Mouse (Mus musculus) heart, embryonic 10.5 days (tissue): Measurements from ENCODE around the gene Naaladl1. TPM values are rescaled to one million over a fixed set of nuclear protein-coding genes. Genes with fewer than 3 reads are reported as not detected.

ENCODE experiments used
- DNase-seq: peaks from one replicate; pipeline ENCODE4 v3.0.0-alpha.2; 2017; ENCODE audit warnings: low spot score
- H3K27ac ChIP-seq: fragments of 300-500 bp; sonication (generic); 2 replicates; pipeline ENCODE4 v1.5.1; 2016; ENCODE audit warnings: mild to moderate bottlenecking
- H3K27me3 ChIP-seq: fragments of 300-500 bp; sonication (generic); 2 replicates; pipeline ENCODE4 v1.6.1; 2016; ENCODE audit warnings: mild to moderate bottlenecking; ENCODE audit not compliant: poor library complexity, insufficient read depth, severe bottlenecking
- H3K36me3 ChIP-seq: fragments of 300-500 bp; sonication (generic); 2 replicates; pipeline ENCODE4 v1.6.1; 2016; ENCODE audit warnings: mild to moderate bottlenecking, moderate library complexity
- H3K4me1 ChIP-seq: fragments of 300-500 bp; sonication (generic); 2 replicates; pipeline ENCODE4 v1.6.1; 2016; ENCODE audit warnings: mild to moderate bottlenecking
- H3K4me3 ChIP-seq: fragments of 300-500 bp; sonication (generic); 2 replicates; pipeline ENCODE4 v1.5.1; 2016; ENCODE audit warnings: mild to moderate bottlenecking, moderate library complexity
- H3K9me3 ChIP-seq: fragments of 300-500 bp; sonication (generic); 2 replicates; pipeline ENCODE4 v1.6.1; 2016; ENCODE audit warnings: mild to moderate bottlenecking, moderate library complexity
- WGBS: fragments of 180-500 bp; shearing (Covaris S2); methylation state at CpG from one replicate; pipeline ENCODE4 v1.1.7; 2016; 5-methylcytosine and 5-hydroxymethylcytosine counted together
- polyA plus RNA-seq: library from polyadenylated mRNA; unstranded; fragments of >200 nt; fragmentation: Nextera tagmentation; extraction: Ambion mirVana; gene quantifications from 2 replicates; pipeline ENCODE4 v1.2.1, GENCODE M21; 2016

Naaladl1 gene
- polyA plus RNA-seq, 1 experiment from 2014 or later = 0.59 TPM

DNA sequence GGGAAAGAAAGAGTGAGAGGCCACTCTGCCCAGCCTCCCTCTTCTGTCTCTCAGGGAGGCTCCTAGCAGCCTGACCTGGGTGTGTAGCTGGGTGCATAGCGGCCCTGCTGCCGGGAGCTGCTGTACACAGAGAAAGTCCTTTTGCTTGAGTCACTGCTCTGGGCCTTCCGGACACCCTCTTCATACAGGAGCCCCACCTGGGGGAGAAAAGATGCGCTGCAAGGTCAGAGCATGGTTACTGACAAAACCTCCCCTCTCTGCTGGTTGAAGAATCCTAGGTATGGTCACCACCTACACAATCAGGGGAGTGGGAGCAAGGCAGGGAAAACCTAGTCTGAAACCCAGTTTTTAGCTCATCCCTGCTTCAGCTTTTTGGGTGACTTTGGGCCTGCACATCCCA is 36.6 kb upstream of the Naaladl1 start:
- H3K36me3 ChIP-seq = peaks cover 49% of the 10 kb centered on the region
- 79% methylated on average over 4 of the region's 4 CpGs for WGBS
- H3K4me1 ChIP-seq = peaks cover 24% of the 10 kb centered on the region
- no peak overlapping the region; the same call in 1 of the 2 replicates for H3K27ac ChIP-seq
- DNase-seq = no peak
- no peaks in the 10 kb centered on the region for H3K27me3 ChIP-seq
- H3K4me3 ChIP-seq = 0 out of 2 replicates have a peak overlapping the region, but pooled peaks have one; percentile 18
- H3K9me3 ChIP-seq = no peaks in the 10 kb centered on the region

DNA sequence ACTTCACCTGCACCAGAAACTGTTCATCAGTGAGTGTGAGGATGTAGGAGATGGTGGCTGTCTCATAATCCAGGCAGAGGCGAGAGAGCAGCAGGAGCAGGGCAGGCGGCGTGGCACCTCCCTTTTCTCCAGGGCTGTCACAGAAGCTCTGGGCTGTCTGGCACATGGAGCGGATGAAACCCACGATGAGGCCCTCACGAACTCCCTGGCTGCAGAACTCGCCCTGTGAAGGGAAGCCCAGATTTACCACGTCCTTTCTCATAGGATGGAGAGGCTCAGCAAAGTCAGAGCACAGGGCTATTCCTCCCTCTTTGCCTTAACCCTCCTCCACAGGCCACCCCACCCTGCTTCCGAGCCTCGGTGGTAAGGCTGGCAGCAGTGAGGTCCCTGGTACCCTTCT is 35.7 kb upstream of the Naaladl1 start:
- no peak for DNase-seq
- Histone ChIP-seq H3K27ac (no peak overlapping the region), H3K9me3 (no peaks in the 10 kb centered on the region), H3K4me3 (no peak overlapping the region; the same call in 1 of the 2 replicates), H3K4me1 (peaks cover 24% of the 10 kb centered on the region), H3K27me3 (no peaks in the 10 kb centered on the region), H3K36me3 (peaks cover 57% of the 10 kb centered on the region)
- WGBS = 88% methylated on average over 10 of the region's 10 CpGs

DNA sequence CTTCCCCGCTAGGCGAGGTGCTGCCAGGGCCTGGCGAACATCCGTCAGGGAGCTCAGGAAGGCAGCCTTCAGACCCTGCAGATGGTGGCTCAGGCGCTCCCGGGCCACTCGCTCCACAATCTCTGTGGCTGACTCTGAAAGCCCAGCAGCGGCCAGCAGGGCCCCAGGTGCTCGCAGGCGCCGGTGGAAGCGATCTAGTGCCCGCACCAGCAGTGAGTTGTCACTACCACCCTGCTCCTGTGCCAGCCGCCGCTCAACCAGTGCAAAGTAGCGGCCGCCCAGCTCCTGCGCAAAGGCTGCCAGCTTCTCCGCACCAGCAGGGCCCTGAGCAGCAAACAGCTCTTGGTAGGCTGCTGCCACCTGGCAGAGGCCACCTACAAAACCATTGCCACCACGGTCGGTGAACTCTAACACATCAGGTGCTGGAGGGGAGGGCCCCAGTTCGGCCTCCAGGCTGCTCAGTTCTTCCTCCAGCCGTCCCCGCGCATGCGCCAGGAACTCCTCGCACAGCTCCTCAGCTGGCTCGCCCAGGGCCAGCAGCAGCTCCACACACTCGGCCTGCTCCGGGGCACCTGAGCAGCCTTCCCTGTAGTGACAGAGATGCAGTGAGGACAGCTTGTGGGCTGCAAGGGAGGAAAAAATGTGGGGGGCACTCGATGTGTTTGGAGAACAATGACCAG is 34.9 kb upstream of the Naaladl1 start:
- Histone ChIP-seq H3K4me1 (peaks cover 24% of the 10 kb centered on the region), H3K9me3 (no peaks in the 10 kb centered on the region), H3K4me3 (no peak overlapping the region), H3K36me3 (peaks cover 63% of the 10 kb centered on the region), H3K27ac (no peak overlapping the region), H3K27me3 (no peaks in the 10 kb centered on the region)
- DNase-seq = no peak
- WGBS = 87% methylated on average over 31 of the region's 31 CpGs

DNA sequence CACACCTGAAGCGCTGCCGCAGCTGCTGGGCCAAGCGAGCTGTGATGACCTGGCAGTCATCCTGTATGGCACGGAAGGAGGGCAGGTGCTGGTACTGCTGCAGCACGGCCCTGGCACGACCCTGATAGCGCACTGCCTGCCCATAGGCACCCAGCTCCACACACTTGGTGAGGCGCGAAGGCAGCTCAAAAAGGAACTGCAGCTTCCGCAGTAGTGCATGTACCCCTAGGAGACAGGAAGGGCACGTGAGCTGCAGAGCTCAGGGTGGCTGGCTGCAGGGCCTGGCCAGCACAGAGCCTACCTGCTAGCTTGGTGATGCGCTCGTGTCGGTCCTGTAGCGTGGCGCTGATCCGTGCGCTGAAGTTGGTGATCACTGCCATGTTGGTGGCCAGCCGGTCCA is 34.3 kb upstream of the Naaladl1 start:
- Histone ChIP-seq H3K4me3 (no peak overlapping the region), H3K27ac (no peak overlapping the region), H3K9me3 (no peaks in the 10 kb centered on the region), H3K27me3 (no peaks in the 10 kb centered on the region), H3K4me1 (peaks cover 27% of the 10 kb centered on the region), H3K36me3 (peaks cover 63% of the 10 kb centered on the region)
- 91% methylated on average over 19 of the region's 19 CpGs for WGBS
- no peak for DNase-seq

DNA sequence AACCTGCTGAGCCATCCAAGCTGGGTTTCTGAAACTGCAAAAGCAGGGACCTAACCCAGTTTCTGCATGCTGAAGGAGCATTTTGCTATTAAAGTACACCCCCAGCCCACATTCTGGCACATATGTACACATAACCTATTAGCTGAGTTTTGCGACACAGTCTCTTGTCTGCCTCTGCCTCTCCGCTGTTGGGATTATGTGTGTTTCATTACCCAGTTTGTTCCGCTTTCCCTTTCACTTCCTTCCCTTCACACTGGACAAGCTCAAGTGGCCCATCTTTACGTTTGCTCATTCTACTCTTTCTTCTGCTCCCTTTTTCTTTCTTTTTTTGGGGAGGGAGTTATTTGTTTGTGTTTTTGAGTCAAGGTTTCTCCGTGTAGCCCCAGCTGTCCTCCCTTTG is 31.7 kb upstream of the Naaladl1 start:
- H3K4me1 ChIP-seq = peaks cover 8% of the 10 kb centered on the region
- H3K27ac ChIP-seq = no peak overlapping the region
- WGBS = 92% methylated on average over 5 of the region's 5 CpGs
- H3K9me3 ChIP-seq = no peaks in the 10 kb centered on the region
- H3K4me3 ChIP-seq = no peak overlapping the region
- no peaks in the 10 kb centered on the region for H3K27me3 ChIP-seq
- peaks cover 56% of the 10 kb centered on the region for H3K36me3 ChIP-seq
- DNase-seq = no peak

DNA sequence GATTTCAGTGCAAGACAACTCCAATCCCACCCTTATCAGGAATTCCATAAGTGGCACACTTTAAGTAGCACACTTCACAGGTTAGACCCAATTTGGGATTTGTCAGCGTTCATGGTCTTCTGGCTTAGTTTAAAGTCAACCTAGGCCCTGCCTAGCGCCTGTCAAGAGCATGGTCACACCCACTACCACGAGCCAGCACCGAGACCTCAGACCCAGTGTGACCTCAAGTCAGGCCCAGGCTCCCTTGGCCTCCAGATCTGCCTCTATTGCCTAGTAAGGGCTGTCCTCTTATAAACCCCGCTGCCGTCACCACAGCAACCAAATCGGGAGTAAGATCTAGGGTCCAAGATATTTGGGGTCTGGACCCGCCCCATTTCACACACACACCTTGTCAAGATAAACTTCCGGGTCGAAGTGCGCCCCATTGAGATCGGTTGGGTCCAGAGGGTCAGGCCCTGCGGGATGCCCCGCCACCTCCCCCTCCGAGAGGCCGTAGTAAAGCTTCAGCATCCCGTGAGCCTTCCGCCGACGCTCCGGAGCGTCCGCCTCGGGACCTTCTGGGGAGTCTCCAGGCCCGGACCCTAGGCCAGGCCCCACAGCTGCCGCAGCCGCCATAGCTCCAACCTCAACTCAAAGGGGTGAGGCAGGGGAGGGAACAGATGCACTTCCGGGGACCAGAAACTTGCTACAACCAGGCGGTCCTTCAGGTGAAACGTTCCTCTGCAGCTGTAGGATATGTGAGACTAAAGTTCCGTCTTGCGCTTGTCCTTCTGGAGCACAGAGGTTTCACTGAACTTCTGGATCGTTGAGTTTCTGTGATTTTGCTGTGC is 28.8 kb upstream of the Naaladl1 start, which contains the start of gene Vps51:
Gene Vps51, minus strand, starts transcription at position 668 of the 830 bp plus-strand sequence.
- no peaks in the 10 kb centered on the region for H3K27me3 ChIP-seq
- peak within 1 kb of the TSS; percentile 89 for H3K27ac ChIP-seq
- peaks cover 8% of the 10 kb centered on the region for H3K4me1 ChIP-seq
- DNase-seq = peak; percentile 93
- H3K36me3 ChIP-seq = peaks cover 49% of the 10 kb centered on the region
- H3K4me3 ChIP-seq = peak within 1 kb of the TSS; percentile 72
- H3K9me3 ChIP-seq = no peaks in the 10 kb centered on the region
- 2% methylated on average over 33 of the region's 33 CpGs for WGBS

DNA sequence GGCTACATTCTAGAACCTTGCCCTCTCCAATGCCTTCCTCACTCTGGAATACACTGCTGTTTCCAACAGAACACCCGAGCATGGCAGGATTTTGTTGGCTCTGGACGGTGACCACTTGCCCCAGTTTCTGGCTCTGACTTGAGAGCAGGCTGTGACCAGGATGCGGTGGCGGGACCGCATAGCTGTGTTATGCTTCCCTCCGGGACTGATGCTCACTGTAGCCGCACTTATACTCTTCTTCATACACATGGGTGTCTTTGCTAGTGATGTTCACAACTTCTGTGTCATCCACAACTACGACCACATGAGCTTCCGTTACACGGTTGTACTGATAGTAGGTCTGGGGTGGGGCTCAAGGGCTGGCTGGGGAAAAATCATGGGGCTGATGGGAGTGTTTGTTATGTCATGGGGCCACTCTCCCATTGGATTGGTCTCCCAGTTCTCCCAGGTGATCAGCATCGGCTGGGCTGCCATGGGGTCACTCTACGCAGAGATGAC is 25.6 kb upstream of the Naaladl1 start, which contains the start of gene Tmem262:
Gene Tmem262, plus strand, starts transcription at position 51 of the 498 bp plus-strand sequence.
- no peak for DNase-seq
- H3K27me3 ChIP-seq = no peaks in the 10 kb centered on the region
- H3K27ac ChIP-seq = no peak within 1 kb of the TSS
- no peak within 1 kb of the TSS for H3K4me3 ChIP-seq
- WGBS = 91% methylated on average over 12 of the region's 12 CpGs
- H3K4me1 ChIP-seq = peaks cover 18% of the 10 kb centered on the region
- H3K9me3 ChIP-seq = no peaks in the 10 kb centered on the region
- peaks cover 38% of the 10 kb centered on the region for H3K36me3 ChIP-seq

DNA sequence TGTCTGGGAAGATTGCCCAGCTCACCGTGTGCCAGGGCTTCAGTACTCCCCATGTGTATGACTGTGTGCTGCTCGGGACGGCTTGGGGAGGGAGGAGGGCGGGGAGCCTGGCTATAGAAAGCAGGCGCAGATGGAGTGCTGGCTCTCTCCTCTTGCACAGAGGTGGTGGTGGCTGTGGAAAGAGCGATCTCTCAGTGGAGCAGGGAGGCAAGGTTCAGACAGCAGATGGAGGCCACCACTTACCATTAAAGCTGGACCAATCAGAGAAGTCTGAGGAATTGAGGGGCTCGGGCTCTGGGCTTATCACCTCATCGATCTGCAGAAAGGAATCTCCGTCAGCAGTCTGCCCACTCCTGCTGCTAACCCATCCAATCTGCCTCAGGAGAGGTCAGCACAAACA is 23.4 kb upstream of the Naaladl1 start, which contains the start of gene Gm28374:
Gene Gm28374, minus strand, starts transcription at position 101 of the 400 bp plus-strand sequence.
- H3K36me3 ChIP-seq = peaks cover 44% of the 10 kb centered on the region
- no peaks in the 10 kb centered on the region for H3K9me3 ChIP-seq
- no peak within 1 kb of the TSS for H3K27ac ChIP-seq
- no peak within 1 kb of the TSS for H3K4me3 ChIP-seq
- WGBS = 80% methylated on average over 9 of the region's 9 CpGs
- no peak for DNase-seq
- H3K27me3 ChIP-seq = no peaks in the 10 kb centered on the region
- H3K4me1 ChIP-seq = peaks cover 16% of the 10 kb centered on the region

DNA sequence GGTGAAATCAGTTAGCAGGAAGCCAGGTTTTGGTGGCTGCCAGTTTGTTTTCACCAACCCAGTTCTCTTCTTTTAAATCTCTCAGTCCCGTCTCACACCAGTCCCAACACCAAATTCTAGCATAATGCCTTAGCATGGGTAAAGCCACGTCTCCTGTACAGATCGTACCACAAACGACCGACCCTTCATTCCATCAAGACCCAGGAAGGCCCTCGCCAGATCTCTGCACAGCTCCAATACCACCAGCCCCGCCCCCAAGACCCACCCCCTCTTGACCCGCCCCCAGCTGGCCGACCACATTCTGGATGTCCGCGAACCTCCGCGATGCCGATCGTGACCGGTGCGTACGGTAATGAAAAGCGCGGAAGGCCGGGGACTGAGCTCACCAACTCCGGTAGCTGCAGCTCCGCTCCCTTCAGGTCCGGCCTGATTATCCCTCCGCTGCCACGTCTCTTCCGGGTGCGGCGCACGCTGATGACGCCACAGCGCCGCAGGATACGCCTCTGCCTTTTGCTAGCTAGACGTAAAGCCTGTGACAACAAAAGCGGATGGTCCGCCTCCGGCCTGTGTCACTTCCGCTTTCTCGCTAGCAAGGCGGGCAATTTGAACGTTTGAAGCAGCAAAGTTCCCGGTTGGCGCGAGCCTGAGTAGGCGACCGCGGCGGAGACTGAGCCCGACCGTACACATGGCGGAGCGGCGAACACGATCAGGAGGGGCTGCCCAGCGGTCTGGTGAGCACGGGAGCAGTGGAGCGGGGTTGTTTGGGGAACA is 20.9 kb upstream of the Naaladl1 start, which contains the start of the genes Zfpl1 and Cdca5:
Gene Zfpl1, minus strand, starts transcription at position 479 of the 771 bp plus-strand sequence.
Gene Cdca5, plus strand, starts transcription at position 506 of the 771 bp plus-strand sequence.
- under 1% methylated on average over 58 of the region's 58 CpGs for WGBS
- Histone ChIP-seq H3K4me1 (peaks cover 16% of the 10 kb centered on the region), H3K9me3 (no peaks in the 10 kb centered on the region), H3K27ac (peak within 1 kb of the TSS; percentile 87), H3K4me3 (peak within 1 kb of the TSS; percentile 81), H3K27me3 (no peaks in the 10 kb centered on the region), H3K36me3 (peaks cover 64% of the 10 kb centered on the region)
- peak; percentile 98 for DNase-seq

DNA sequence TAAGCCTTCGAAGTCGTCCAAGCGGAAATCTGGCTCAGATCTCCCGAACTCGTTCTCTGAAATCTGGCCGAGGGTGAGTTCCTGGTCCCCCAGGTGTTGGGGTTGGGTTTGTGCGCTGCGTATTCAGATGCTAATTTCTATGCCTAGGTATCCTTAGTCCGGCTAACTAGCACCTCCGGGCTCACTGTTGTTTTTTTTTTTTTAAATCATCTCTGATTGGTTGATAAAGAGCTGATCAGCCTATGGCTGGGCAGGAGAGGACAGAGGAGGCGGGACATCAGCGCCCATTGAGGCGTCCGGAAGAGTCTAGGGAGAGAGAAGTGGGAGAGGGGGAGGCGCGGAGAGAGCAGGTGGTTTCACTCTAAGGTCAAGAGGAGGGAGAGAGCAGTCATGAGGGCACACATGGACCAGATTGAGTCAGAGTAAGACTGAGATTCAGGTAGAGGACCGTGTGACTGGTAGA is 20.1 kb upstream of the Naaladl1 start:
- Histone ChIP-seq H3K27me3 (no peaks in the 10 kb centered on the region), H3K36me3 (peaks cover 64% of the 10 kb centered on the region), H3K27ac (peak overlapping the region; percentile 87), H3K9me3 (no peaks in the 10 kb centered on the region), H3K4me1 (peaks cover 16% of the 10 kb centered on the region), H3K4me3 (peak overlapping the region; percentile 81)
- peak; percentile 92 for DNase-seq
- under 1% methylated on average over 17 of the region's 17 CpGs for WGBS

DNA sequence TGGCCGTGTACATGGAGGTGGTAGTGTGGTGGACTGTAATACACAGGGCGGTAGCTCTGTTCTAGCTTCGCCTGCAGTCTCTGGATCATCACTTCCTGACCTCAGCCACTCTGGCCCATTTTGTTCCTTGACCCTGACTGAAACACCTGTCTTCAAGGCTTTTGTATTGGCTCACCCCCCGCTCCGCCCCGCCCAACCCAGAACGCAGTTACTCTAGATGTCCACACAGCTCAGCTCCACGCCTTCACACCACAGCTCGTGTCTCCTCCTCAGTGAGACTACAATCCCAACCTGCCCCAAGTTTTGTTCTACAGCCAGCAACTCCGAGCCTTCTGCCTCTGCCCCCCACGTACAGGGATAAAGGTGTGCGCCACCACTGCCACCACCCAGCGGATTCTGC is 16.7 kb upstream of the Naaladl1 start:
- Histone ChIP-seq H3K27ac (no peak overlapping the region), H3K27me3 (no peaks in the 10 kb centered on the region), H3K4me3 (no peak overlapping the region), H3K4me1 (peaks cover 10% of the 10 kb centered on the region), H3K9me3 (no peaks in the 10 kb centered on the region), H3K36me3 (peaks cover 64% of the 10 kb centered on the region)
- DNase-seq = no peak
- WGBS = 96% methylated on average over 13 of the region's 13 CpGs

DNA sequence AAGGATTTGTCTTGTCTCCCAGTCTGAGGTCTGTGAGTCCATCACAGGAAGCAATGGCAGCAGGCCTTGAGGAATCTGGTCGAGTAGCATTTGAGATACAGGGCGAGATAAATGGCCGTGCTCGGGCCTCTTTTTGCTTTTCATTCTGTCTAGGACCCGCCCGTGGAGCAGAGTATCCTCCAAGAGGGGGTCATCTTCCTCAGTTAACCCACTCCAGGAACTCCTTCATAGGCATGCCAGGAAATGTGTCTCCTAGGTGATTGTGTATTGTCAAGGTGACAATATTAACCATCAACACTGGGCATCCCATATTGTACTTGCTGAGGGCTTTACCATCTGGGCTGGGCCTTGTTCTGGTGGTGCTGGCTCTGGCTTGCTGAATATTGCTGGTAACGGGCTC is 11.5 kb upstream of the Naaladl1 start, which contains the start of gene AC131692.1:
Gene AC131692.1, plus strand, starts transcription at position 301 of the 400 bp plus-strand sequence.
- H3K9me3 ChIP-seq = no peaks in the 10 kb centered on the region
- no peak within 1 kb of the TSS for H3K4me3 ChIP-seq
- 81% methylated on average over 7 of the region's 7 CpGs for WGBS
- no peak within 1 kb of the TSS for H3K27ac ChIP-seq
- peaks cover 66% of the 10 kb centered on the region for H3K36me3 ChIP-seq
- no peak for DNase-seq
- no peaks in the 10 kb centered on the region for H3K27me3 ChIP-seq
- H3K4me1 ChIP-seq = no peaks in the 10 kb centered on the region
